Mouse (Mus musculus) heart, postnatal 36 days (tissue): ENCODE data around the gene Pcdh19. TPM values are rescaled to one million over a fixed set of nuclear protein-coding genes. Genes with fewer than 3 reads are reported as not detected.

Source experiments
- total RNA-seq, 2 experiments: library from RNA; stranded (reverse); gene quantifications; 2 replicates each; pipeline ENCODE4 v1.2.3; 2021

Gene Pcdh19
- total RNA-seq, 2 experiments from 2014 or later: 9.9 to 11.9 TPM

Other genes starting within 250 kb of the Pcdh19 start
- not detected for gene Tnmd, start 162.0 kb upstream of the Pcdh19 start, total RNA-seq
- 10 to 100 TPM in 1 of 2 experiments, 1 to 10 TPM in 1; 9.5 to 10.4 TPM for gene Tspan6, start 209.4 kb upstream of the Pcdh19 start, total RNA-seq
- gene Srpx2, start 219.4 kb upstream of the Pcdh19 start, total RNA-seq: 1 to 10 TPM; 4.7 to 5.5 TPM